Mouse (Mus musculus): ENCODE data around the gene Myd88.

DNA sequence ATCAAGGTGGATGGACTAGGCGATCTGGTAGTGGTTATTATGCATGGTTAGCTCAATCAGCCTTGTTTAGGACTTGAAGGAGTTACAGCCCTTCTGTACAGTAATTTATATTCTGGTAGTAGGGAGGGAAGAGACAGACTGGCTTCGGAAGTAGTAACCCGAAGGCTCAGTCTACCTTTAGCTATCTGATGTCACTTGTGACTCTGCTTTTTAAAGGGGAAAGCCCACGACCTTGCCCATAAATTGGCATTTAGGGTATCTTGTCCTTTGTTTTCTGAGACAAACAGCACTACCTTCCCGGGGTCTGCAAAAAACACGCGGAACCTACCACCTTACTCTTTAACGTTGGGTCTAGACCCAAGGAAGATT is 1.0 kb downstream of the Myd88 start:
- TF ChIP-seq CTCF (IDR thresholded peaks at IDR 0.05; ENCODE audit: low read depth, low read length) (no peak), POLR2A (IDR thresholded peaks at IDR 0.05; ENCODE audit: insufficient read depth, low read length) (no peak), EP300 (IDR thresholded peaks at IDR 0.05; ENCODE audit: insufficient read depth, low read depth, low read length) (no peak)

Measured in ES-Bruce4 (cell line).